Mouse (Mus musculus) left cerebral cortex, postnatal 25 days (tissue): ENCODE results near the gene Ankrd45. TPM values are rescaled to one million over a fixed set of nuclear protein-coding genes. Genes with fewer than 3 reads are reported as not detected.
"Not testable (repeated sequence)": the region's sequence is repeated elsewhere in the genome, so short reads cannot be mapped to it uniquely, and the experiment has no call there.

Experiments
- DNase-seq, 2 experiments: peaks; one replicate each; pipeline ENCODE4 v3.0.0; 2022; ENCODE audit warnings: low spot score in 2 of 2, mixed read lengths in 1 of 2
- intact Hi-C: fragments of 180-260 bp; cut with DNase I; formaldehyde crosslinking; loops from one replicate; pipeline ENCODE4 v1.15.1; 2025
- total RNA-seq, 2 experiments: library from RNA; stranded (reverse); gene quantifications; 2 replicates each; pipeline ENCODE4 v1.2.3; 2021

The Ankrd45 gene
- total RNA-seq, 2 experiments from 2014 or later, result 51.6 to 57.1 TPM

GRCm38 (mm10) chr1:161182386-161182785, 39.9 kb downstream of the Ankrd45 start:
- DNase-seq, result no peak
- intact Hi-C loops, result no loop called here

- intact Hi-C loops, result no loop called here
- no peak for DNase-seq
These were observed 41.2 kb downstream of the Ankrd45 start for GRCm38 (mm10) chr1:161183677-161184076.

- intact Hi-C loops, result no loop called here
- DNase-seq, result no peak
These were observed 42.9 kb downstream of the Ankrd45 start for GRCm38 (mm10) chr1:161185431-161185830.

GRCm38 (mm10) chr1:161190253-161190910, 47.9 kb downstream of the Ankrd45 start:
- intact Hi-C loops, result loop anchor here (10.0 kb wide), 2 partner anchors 226 to 446 kb away; no protein-coding TSS in a partner anchor
- DNase-seq, result no peak

GRCm38 (mm10) chr1:161195541-161196351, 53.3 kb downstream of the Ankrd45 start:
- intact Hi-C loops, result loop anchor here (5.0 to 10.0 kb wide), 3 partner anchors 92 to 451 kb away; no protein-coding TSS in a partner anchor
- DNase-seq, result peak; percentile 79 to 89

GRCm38 (mm10) chr1:161196364-161196763, 53.9 kb downstream of the Ankrd45 start:
- not testable (repeated sequence) for DNase-seq
- intact Hi-C loops, result loop anchor here (5.0 to 10.0 kb wide), 3 partner anchors 91 to 452 kb away; no protein-coding TSS in a partner anchor

- no peak for DNase-seq
- intact Hi-C loops, result loop anchor here (5.0 to 10.0 kb wide), 3 partner anchors 87 to 455 kb away; no protein-coding TSS in a partner anchor
These were observed 57.4 kb downstream of the Ankrd45 start for GRCm38 (mm10) chr1:161199856-161200255.

- intact Hi-C loops, result loop anchor here (2.0 to 10.0 kb wide), 2 partner anchors 72 to 520 kb away; no protein-coding TSS in a partner anchor
These were observed 72.0 kb downstream of the Ankrd45 start for GRCm38 (mm10) chr1:161214465-161214864.

GRCm38 (mm10) chr1:161219816-161220215, 77.3 kb downstream of the Ankrd45 start:
- intact Hi-C loops, result loop anchor here (10.0 kb wide), 1 partner anchor 515 kb away; no protein-coding TSS in a partner anchor
- DNase-seq, result peak in 1 of 2 experiments; percentile 60

More at GRCm38 (mm10) chr1:161214465-161214864, 72.0 kb downstream of the Ankrd45 start:
- DNase-seq, result no peak

Other genes with a start within 250 kb of the Ankrd45 start
- gene Rc3h1, start 236.3 kb upstream of the Ankrd45 start, total RNA-seq, result 10 to 100 TPM; 40.3 to 46.4 TPM
- under 1 TPM; 0.27 to 0.57 TPM for gene Serpinc1, start 164.1 kb upstream of the Ankrd45 start, total RNA-seq
- gene Zbtb37, start 107.8 kb upstream of the Ankrd45 start, total RNA-seq, result 10 to 100 TPM; 17.6 to 18.2 TPM
- gene Dars2, start 72.0 kb upstream of the Ankrd45 start, total RNA-seq, result 10 to 100 TPM; 23.4 to 26.1 TPM
- 1 to 10 TPM; 1.2 to 1.8 TPM for gene Cenpl, start 72.0 kb upstream of the Ankrd45 start, total RNA-seq
- gene Klhl20, start 11.2 kb upstream of the Ankrd45 start, total RNA-seq, result 10 to 100 TPM; 15.3 to 16.9 TPM
- gene Tex50, start 16.6 kb downstream of the Ankrd45 start, total RNA-seq, result not detected
- 100 to 1,000 TPM; 321 to 335 TPM for gene Prdx6, start 108.5 kb downstream of the Ankrd45 start, total RNA-seq